Comparison of ENCODE assay signal across 29 mouse cellular contexts in genomic region chr17:66263405-66263804, GRCm38 (mm10).
DNase-seq lines count a peak whose midpoint lies in the region; ATAC-seq and TF ChIP-seq lines count a peak whose summit lies in the region.
"Had no signal": no experiment of that assay in that cellular context is flagged by ENCODE, and none has a peak within 500 bp of the region (broad histone marks: within the 10 kb centered on the region; RNA-seq: fewer than 3 reads in every experiment).

No protein-coding gene starts in this region.

- ATAC-seq in intestine, embryonic 15.5 days = 0 out of 2 replicates have a peak, but pooled peaks have one; percentile 7
- ATAC-seq in intestine, postnatal 0 days = peak; percentile 66
- no peak for ATAC-seq in stomach, embryonic 16.5 days (ENCODE audit: insufficient read depth, low FRiP score)
- ATAC-seq: activated CD4-positive, CD25-positive, alpha-beta regulatory T cell, adult 4 months; CD4-positive, CD25-positive, alpha-beta regulatory T cell, adult 4 months; forebrain, embryonic 14.5 days; forebrain, embryonic 16.5 days; Patski had no signal

- H3K4me1 ChIP-seq in intestine, embryonic 15.5 days (replicated peaks) = no peaks in the 10 kb centered on the region
- no peaks in the 10 kb centered on the region for H3K4me1 ChIP-seq in intestine, postnatal 0 days (replicated peaks; ENCODE audit: control insufficient read depth, insufficient read depth, low read length)
- no peaks in the 10 kb centered on the region for H3K4me1 ChIP-seq in stomach, embryonic 16.5 days (ENCODE audit: control insufficient read depth, insufficient read depth, low read length)
- H3K4me1 ChIP-seq: embryonic facial prominence, embryonic 13.5 days had no signal

- H3K27ac ChIP-seq in intestine, embryonic 15.5 days = no peak overlapping the region
- peak overlapping the region; percentile 41; the same call in 1 of the 2 replicates for H3K27ac ChIP-seq in intestine, postnatal 0 days (ENCODE audit: low read depth, low read length)
- peak overlapping the region; percentile 15; the same call in 1 of the 2 replicates for H3K27ac ChIP-seq in stomach, embryonic 16.5 days (ENCODE audit: low read length)
- H3K27ac ChIP-seq: embryonic facial prominence, embryonic 13.5 days; embryonic facial prominence, embryonic 15.5 days; forebrain, embryonic 10.5 days; forebrain, embryonic 12.5 days had no signal

- no peak overlapping the region for H3K4me3 ChIP-seq in intestine, embryonic 15.5 days (replicated peaks)
- H3K4me3 ChIP-seq in intestine, postnatal 0 days (ENCODE audit: low read depth, low read length) = no peak overlapping the region
- H3K4me3 ChIP-seq in stomach, embryonic 16.5 days (replicated peaks; ENCODE audit: low read length) = no peak overlapping the region
- H3K4me3 ChIP-seq: embryonic facial prominence, embryonic 13.5 days; embryonic facial prominence, embryonic 15.5 days; erythroblast, embryonic 14.5 days; forebrain, embryonic 10.5 days; forebrain, embryonic 12.5 days had no signal

- no peak for DNase-seq in thymus, postnatal 36 days
- DNase-seq in kidney, postnatal 25 days = no peak
- DNase-seq in adrenal gland, adult 18-20 months (ENCODE audit: low spot score in 2 of 2) = no peak
- DNase-seq: adrenal gland, adult 2 months; adrenal gland, postnatal 10 days; adrenal gland, postnatal 25 days; B cell, adult 2 months; cerebellum, adult 11 months; cerebellum, adult 18-20 months; cerebellum, adult 8-10 months; cerebellum, adult 9-11 months; cerebellum, postnatal 14 days; cerebellum, postnatal 36 days; embryo, embryonic 11 days had no signal

- 82% methylated on average over 4 of the region's 4 CpGs for WGBS in intestine, embryonic 15.5 days
- 78% methylated on average over 4 of the region's 4 CpGs for WGBS in intestine, postnatal 0 days
- 91% methylated on average over 4 of the region's 4 CpGs for WGBS in stomach, embryonic 16.5 days

- no peaks in the 10 kb centered on the region for H3K27me3 ChIP-seq in intestine, embryonic 15.5 days (replicated peaks)
- H3K27me3 ChIP-seq in intestine, postnatal 0 days (replicated peaks; ENCODE audit: control insufficient read depth, insufficient read depth, low read length) = no peaks in the 10 kb centered on the region
- H3K27me3 ChIP-seq in stomach, embryonic 16.5 days (ENCODE audit: control insufficient read depth, insufficient read depth, low read length) = no peaks in the 10 kb centered on the region
- H3K27me3 ChIP-seq: CH12.LX; embryonic facial prominence, embryonic 13.5 days; embryonic facial prominence, embryonic 15.5 days; forebrain, embryonic 12.5 days had no signal

- no peaks in the 10 kb centered on the region for H3K9me3 ChIP-seq in intestine, embryonic 15.5 days
- no peaks in the 10 kb centered on the region for H3K9me3 ChIP-seq in intestine, postnatal 0 days (ENCODE audit: control insufficient read depth)
- no peaks in the 10 kb centered on the region for H3K9me3 ChIP-seq in stomach, embryonic 16.5 days (replicated peaks; ENCODE audit: control insufficient read depth, low read length)
- H3K9me3 ChIP-seq: embryonic facial prominence, embryonic 13.5 days; embryonic facial prominence, embryonic 15.5 days; forebrain, embryonic 10.5 days; forebrain, embryonic 12.5 days had no signal

- 0 out of 2 replicates have a peak, but pooled peaks have one; percentile 15 for TF ChIP-seq CTCF in intestine, postnatal 0 days (IDR thresholded peaks at IDR 0.05; ENCODE audit: low read depth)

- no peak overlapping the region for H3K4me2 ChIP-seq in intestine, embryonic 15.5 days (replicated peaks)
- H3K4me2 ChIP-seq in intestine, postnatal 0 days (replicated peaks; ENCODE audit: low read depth) = no peak overlapping the region
- no peak overlapping the region for H3K4me2 ChIP-seq in stomach, embryonic 16.5 days (ENCODE audit: low read depth, low read length)
- H3K4me2 ChIP-seq: embryonic facial prominence, embryonic 13.5 days; embryonic facial prominence, embryonic 15.5 days; forebrain, embryonic 12.5 days had no signal

- H3K9ac ChIP-seq in intestine, embryonic 15.5 days = no peak overlapping the region
- H3K9ac ChIP-seq in intestine, postnatal 0 days (ENCODE audit: low read depth, low read length) = no peak overlapping the region
- no peak overlapping the region for H3K9ac ChIP-seq in stomach, embryonic 16.5 days (ENCODE audit: low read length)
- H3K9ac ChIP-seq: embryonic facial prominence, embryonic 13.5 days; embryonic facial prominence, embryonic 15.5 days; forebrain, embryonic 12.5 days had no signal

- no peaks in the 10 kb centered on the region for H3K36me3 ChIP-seq in intestine, embryonic 15.5 days
- no peaks in the 10 kb centered on the region for H3K36me3 ChIP-seq in intestine, postnatal 0 days (ENCODE audit: control insufficient read depth, insufficient read depth)
- no peaks in the 10 kb centered on the region for H3K36me3 ChIP-seq in stomach, embryonic 16.5 days (ENCODE audit: control insufficient read depth, insufficient read depth, low read length)
- H3K36me3 ChIP-seq: embryonic facial prominence, embryonic 13.5 days; embryonic facial prominence, embryonic 15.5 days; forebrain, embryonic 10.5 days; forebrain, embryonic 12.5 days; G1E had no signal
